Mouse (Mus musculus) spleen, postnatal 14 days (tissue): ENCODE measurements around the gene Ascl5.

Experiments
- DNase-seq, 2 experiments: peaks; one replicate each; pipeline ENCODE4 v3.0.0; 2021 to 2022; ENCODE audit warnings: low spot score in 2 of 2

Gene Ascl5

DNA sequence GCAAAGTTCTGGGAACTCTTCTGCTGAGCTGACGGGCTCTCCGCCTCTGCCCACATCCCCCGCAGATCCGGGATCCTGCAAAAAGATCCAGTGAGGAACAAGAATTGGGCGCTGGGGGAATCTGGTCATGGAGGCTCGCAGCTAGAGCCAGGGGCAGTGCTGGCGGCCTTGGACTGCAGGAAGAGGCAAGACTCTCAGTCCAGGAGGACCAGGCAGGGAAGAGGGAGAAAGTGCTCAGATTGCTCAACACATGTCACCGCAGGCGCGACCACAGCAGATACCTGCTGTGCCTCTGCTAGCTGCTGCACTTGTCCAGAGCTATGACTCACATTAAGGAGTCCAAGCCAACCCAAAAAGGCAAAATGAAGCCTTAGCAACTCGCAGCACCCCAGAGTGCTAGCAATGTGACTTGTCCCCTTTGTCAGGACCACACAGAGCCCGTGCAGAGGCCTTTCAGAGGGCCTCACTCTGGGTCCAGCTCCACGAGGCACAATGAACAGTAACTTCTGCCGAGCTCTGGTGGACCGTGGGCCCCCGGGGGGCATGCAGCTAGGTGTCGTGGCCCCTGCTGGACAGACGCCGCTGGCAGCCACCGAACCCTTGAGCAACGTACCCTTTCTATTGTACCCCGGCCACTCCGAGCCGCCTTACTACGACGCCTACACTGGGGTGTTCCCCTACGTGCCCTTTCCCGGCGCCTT, at the start of gene Ascl5:
Gene Ascl5 (plus strand): TSS at position 493 of the 701 bp plus-strand sequence.
- no peak for DNase-seq

DNA sequence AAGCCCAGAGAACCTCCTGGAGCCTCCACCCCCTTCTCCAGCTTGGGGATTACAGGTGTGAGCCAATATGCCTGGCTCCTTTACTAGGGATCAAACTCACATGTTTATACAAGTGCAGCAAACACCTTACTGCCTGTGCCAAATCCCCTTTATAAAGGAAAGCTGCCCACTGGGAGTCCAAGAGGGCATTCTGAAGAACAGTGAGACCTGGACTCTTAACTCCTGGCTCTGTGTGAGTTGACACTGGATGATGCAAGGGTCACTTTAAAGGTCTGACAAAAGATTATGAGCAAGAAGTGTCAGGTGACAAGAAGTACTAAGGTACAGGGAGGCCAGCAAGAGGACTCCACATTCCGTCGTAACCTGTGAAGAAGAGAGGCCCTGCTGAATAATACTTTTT, 49.2 kb upstream of the Ascl5 start:
- DNase-seq: no peak

DNA sequence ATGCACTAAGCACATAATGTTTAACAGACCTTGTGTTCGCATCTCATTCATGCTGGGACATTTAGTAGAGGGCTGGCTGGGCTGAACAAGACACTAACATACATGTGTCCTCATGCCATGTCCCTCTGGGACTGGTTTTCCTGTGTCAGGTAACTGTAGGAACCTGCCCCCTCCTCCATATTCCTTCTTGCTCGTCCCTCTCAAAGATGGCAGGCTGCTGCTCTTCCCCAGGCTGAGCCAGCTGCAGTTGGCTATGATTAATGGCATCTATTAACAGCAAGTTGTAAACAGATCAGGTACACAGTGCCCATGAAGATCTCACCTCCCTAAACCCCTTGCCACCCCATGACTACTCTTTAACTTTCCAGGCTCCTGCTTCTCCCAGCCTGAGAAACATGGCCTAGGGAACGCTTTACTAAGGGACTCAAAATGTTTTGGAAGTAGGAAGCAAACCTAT, 44.3 kb upstream of the Ascl5 start, which contains the start of gene Igfn1:
Gene Igfn1 (minus strand): TSS at position 51 of the 457 bp plus-strand sequence.
- DNase-seq: no peak

DNA sequence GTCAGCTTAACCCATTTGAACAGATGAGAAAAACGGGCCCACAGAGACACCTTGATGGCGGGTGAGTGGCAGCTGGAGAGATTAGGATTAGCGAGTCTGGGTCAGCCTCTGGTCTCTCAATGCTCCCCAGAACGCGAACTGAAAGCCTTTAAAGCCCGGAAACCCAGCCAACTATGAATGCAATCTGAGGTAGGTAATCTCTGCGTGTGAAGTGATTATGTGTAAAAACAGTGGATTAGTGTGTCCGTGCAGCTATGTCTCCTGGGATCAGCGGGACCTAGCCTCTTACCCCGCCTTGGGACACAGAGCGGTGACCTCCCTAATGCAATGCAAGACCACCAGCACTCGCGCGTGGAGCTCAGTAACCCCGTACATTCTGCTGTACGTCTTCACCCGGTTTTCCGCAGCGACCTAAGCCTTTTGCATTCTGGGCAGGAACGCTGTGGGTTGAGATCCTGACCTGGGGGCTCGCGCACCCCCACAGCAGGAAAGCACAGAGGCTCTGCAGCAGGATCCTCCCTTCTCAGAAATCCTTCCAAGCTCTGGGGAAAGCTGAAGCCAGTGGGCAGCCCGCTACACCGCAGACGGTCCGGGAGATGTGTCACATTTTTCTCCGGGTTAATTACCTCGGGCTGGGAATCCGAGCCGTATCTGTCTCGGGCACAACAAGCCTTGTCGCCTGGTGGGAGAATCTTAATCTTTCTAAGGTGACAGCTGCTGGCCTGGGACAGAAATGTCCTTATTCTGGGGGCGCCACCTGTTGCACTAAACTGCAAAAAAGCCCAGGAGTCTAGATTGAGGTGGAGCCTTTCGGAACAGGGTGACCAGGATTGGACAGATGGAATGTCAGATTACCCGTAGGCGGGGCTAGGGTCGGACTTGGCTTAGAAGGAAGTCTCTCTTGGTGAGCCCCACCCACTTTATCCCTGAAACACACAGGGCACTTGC, 43.1 kb upstream of the Ascl5 start, which contains the start of gene Tmem9:
Gene Tmem9 (plus strand): TSS at position 940 of the 948 bp plus-strand sequence.
- DNase-seq: peak; percentile 47 to 60

DNA sequence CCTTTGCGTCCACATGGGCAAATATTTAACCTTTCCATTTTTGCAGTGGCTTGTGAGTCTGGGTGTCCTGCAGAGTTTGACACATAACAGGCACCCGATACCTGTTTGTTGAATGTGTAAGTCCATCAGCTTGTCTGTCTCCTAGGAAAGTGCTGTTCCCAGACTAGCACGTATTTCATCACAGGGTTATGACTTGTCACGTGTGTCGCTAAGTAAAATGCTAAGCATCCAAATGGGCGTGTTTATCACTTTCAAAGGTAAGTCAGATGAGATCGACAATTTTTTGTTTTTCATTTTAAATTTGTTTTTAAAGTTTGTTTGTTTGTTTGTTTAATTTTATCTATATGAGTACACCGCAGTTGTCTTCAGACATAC, 42.5 kb upstream of the Ascl5 start:
- no peak for DNase-seq

DNA sequence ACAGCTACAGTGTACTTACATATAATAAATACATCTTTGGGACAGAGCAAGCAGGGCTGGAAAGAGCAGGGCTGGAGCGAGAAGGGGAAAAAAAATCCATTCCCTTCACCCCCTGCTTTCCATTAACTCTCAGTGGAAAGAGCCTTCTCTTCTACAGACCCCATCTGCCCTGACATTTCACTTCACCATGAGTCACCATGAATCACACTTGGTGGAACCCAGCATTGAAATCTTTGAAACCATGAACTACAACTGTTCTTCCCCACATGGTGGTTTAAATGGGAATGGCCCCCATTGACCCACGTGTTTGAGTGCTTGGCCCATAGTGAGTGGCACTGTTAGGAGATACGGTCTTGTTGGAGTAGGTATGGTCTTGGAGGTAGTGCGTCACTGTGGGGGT, 40.4 kb upstream of the Ascl5 start:
- DNase-seq: no peak

DNA sequence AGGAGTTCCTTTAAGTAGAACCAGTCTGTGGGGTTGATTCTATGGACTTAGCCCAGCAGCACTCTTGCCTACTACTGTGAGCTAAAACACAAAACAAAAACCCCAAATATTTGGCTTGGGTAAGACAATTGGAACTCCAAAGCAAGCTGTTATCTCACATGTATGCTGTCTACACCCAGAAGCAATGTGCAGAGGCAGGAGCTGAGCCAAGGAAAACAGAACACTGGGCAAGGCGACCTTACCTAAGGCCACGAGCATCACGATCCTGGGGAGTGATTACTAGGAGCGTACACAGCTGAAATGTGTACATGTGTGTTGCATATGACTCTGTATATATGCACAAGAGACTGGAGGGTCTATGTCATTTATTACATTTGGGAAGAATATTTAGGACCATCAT, 37.1 kb upstream of the Ascl5 start:
- DNase-seq: no peak

DNA sequence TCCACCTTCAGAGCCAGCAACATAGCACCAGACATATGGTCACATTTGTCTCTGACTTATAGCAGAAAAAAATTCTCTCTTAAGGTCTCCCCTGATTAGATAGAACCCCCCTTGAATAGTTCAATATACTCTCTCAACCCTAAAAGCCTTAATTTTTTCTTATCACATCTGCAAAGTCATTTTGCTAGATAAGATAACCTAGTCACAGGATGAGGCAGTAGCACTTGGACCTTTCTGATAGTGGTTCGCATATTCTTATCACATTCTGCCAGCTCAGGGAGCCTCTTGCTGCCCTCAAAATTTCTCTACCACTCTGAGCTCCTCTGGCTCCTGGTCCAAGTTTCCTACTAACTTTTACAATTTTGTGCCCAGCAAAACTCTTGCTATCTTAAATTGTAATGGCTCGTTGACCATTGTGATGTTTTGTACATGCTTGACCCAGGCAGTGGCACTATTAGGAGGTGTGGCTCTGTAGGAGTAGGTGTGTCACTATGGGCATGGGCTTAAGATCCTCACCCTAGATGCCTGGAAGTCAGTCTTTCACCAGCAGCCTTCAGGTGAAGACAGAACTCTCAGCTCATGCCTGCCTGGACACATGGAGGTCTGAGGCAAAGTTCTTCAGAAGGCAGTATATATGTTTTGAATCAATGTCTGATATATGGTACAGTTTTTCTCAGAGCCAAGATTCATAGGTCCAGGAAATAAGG, 35.7 kb upstream of the Ascl5 start:
- DNase-seq: no peak

DNA sequence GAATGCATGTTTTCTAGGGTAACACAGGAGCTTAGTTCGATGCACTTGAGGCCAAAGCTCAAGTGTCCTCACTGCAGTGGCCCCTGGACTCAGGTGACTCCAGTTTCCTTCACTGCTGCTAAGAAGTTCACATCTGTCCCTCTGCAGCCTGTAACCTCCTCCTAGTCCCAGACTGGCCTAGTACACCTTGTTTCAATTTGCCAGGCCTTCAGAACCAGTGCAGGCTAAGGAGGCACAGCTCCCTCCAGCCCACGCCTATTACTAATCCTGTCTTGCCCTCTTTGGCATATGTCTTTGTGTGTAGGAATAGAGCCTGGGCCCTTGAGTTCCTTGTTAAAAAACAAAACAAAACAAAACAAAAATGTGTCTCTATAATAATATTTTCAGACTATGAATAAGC, 33.3 kb upstream of the Ascl5 start:
- no peak for DNase-seq

DNA sequence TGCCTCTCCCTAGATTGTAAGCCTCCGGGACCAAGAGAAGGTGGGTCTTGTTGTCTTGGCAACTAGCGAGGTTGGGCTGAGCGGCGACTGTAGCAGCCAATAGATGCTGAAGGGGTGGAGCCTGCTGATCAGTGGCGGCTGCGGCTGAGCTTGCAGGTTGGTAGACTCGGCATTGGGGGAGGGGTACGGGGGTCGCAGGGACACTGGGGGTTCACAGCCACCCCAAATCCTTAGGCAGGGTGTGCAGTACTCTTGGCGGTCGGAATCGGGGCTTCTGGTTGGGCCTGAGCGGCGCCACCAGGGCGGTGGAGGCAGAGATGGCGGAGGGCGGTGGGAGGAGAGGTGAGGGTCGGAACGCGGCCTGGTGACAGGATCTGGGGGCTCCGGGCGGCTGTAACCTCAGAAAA, 32.7 kb upstream of the Ascl5 start:
- DNase-seq: peak; percentile 73 to 82

DNA sequence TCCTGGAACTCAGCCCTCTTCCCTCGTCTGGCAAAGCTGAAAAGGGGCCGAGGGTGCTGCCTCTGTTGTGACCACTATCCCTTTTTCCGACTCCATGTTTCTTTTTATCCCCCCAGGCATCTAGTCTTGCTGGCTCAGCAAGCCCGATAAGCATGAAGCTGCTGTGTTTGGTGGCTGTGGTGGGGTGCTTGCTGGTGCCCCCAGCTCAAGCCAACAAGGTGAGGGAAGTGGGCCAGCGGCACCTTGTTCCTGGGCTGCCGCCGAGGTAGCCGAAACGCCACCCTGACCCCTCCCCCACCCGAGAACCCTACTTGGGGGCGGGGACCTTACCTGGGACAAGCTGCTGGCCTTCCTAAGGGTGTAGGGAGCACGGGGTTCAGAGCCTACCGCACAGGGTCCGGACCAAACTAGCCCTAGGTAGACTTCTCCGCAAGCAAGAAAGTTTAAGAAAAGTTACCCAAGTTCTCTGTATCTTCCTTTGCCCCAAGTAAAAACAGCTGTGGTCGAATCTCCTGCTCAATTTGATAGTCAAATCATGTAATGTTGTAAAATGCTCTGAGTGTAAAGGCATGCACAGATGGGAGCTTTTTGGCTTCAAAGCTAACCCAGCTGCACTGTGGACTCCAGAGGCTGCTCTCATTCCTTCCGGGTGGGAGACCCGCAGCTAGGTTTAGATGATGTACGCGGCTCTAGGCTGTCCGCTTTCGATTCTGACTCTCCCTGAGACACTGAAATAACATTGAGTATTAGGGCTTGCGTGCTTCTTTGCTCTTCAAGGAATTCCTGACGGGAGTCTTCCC, 32.0 kb upstream of the Ascl5 start:
- DNase-seq: peak; percentile 25 to 31

DNA sequence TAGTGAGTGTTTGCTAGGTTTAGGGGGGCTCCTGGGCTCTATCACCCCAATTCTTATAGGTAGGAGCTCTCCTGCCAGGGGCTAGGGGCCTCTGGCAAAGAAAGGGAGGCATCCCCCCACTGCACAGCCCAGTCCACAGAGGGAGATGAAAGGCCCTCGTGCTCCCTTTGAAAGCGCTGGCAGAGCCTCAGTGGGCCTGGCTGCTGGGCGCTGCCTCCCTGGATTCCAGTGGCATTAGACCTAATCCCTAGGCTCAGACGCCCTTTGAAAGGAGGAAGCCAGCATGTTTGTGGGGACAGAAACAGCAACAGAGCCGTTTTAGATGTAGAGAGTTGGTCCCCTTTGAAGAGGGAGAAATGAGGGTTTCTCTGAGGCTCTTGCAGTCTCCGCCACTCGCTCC, 20.4 kb upstream of the Ascl5 start:
- DNase-seq: no peak

DNA sequence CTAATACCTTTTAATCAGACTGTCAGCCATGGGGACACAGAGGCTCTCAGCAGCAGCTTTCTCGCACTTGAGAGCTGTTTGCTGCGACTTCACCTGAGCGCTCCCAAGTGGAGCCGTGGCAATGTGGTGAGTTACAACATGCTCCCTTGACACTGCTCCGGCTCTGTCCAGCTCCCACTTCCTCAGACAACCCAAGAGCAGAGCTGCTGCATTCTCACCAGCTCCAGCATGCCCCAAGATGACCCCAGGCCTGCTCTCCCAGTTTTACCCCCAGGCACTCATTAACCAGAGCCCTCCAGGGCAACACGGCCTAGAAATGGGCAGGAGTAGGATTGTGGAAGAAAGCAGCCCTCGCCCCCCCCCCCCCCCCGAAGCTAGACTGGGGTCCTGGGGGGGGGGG, 18.9 kb upstream of the Ascl5 start:
- no peak for DNase-seq

DNA sequence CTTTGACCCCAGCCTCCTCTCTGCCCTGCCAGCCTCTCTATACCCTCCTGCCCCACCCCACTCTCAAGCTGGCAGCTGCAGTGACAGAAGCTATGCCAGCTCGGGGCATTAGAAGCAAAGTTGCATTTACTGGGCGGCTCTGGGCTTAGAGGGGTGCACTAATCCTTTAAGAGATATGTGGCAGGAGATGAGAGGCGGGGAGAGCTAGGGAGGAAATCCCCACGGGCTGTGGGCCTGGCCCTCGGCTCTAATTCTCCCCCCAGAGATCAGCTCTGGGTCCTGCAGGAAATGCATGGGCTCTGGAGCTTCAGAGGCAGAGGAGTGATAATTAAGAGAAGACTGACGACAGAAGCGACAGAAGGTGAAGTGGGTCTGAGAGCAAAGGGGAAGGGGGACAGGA, 17.6 kb upstream of the Ascl5 start:
- DNase-seq: no peak

DNA sequence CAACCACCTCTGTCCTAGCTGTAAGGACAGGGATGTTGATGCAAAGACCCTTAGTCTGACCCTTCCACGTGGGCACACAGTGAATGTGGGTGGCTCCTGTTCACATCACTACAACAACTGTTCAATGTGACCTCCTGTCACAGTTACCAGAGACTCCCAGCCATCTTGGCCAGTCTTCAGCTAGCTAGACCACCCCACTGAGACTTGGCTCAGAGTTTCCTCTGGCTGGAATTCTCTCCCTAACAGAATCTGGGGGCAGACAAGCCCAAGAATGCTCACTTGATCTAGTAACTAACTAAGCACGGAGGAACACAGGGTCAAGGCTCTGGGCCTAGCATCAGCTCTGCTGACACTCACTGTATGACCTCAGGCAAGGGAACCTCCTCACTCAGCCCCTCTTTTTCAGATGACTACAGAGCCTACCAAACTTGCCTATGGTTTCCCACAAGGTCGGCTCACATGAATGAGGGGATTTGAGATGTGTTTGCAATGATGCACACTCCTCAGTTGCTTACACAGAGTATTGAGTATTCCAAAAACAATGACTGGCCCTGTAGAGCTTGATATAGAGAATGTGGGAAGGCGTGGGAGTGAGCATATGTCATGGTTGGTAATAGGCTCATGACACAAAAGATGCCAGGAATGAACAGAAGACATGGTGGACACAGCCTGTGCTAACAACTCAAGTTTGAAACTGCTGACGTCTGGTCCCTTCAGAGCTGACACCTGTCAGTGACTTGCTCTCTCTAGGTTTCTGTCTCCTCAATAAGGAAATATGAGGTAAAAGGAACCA, 11.7 kb upstream of the Ascl5 start:
- no peak for DNase-seq

DNA sequence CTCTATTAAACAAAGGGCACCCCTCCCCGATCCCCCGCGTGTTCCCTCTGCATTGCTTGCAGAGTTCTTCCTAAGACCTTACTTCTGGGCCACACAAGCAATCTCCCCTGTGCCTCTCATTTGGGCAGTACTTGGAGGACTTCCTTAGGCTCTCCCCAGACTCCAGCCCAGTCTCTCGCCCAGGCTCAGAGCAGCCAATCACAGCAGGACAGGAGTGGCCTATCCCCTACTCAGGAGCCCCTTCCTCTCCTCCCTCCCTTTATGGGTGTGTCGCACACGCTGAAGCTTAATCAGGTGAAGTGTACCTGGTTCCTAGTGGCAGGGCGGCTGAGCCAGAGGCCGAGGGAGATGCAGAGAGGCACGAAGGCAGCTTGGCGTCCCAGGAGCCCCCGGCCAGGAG, 10.2 kb upstream of the Ascl5 start:
- no peak for DNase-seq

DNA sequence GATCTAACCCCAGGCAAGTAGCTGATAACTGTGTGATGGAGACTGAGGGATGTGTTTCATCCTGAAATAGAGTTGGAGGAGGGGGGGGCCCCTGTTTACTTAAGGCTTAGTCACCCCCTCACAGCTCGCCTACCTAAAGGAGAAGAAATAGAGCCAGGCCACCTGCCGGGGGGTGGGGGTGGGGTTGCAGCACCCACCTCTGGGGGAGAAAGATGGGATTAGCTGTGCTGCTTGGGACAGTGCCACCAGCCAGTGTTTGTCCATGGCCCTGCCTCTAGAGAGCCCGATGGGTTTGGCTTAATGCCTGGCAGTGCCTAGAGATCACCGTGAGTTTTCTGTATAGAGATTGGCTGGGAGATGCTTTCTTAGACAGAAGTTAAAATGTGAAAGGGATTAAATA, 9.7 kb upstream of the Ascl5 start:
- no peak for DNase-seq

DNA sequence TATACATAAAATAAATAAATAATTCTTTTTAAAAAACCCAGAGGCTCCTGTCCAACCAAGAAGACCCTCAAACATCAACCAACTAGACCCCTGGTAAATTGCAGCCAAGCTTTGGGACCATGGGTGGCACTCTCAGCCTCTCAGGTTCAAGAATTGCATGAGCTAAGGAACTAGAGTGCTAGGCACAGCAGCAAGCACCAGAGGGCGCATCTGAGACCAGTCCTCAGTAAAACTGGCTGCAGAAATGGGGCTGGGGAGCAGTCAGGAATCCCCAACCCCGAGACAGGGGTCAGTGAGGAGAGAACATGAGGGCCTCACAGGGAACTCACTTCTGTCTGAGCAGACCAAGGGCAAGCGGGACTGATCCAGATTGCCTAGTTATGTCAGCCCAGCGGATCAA, 4.8 kb upstream of the Ascl5 start:
- DNase-seq: peak; percentile 19 to 44

DNA sequence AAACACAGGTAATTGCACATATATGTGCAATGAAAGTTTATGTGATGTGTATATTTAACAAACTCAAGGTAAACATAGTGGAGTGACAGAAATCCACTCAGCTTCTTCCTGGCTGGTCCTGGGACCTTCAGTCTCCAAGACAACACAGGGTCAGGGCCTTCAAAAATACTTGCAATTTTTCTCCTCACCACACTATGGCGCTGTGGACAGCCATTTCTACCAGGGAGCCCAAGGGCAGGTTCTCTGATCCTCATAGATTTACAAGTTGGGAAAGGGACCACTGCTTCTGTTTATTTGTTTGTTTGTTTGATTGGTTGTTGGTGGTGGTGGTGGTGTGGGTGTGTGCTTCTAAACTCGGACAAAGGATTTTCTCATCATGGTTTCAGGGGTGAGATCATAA, 3.2 kb upstream of the Ascl5 start:
- DNase-seq: no peak

DNA sequence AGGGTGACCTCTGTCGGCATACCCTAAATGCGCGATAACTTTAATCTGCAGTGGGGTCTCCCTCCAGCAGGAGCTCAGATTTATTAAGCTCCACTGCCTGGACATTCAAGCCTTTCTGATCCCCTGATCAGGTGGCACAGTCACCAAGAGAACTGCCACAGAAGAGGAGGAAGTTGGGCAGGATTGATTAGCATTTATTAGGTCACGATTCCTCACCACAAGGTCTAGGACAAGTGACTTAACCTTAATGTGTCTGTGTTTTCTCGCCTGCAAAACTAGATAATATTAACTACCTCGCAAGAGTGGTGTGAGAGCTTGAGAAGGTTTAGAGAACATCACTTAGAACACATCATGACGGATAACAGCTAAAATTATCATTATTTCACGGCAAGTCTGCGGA, 2.7 kb upstream of the Ascl5 start:
- no peak for DNase-seq

DNA sequence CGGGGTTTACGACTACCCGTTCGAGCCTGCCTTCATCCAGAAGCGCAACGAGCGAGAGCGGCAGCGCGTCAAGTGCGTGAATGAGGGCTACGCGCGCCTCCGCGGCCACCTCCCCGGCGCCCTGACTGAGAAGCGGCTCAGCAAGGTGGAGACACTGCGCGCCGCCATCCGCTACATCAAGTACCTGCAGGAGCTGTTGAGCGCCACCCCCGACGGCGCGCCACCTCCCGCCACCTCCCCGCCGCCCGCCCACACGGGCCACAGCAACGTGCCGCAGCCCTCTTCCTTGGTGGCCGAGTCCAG, 360 bp downstream of the Ascl5 start:
- DNase-seq: no peak
